Mouse (Mus musculus) gastrocnemius, postnatal 10 days (tissue): Measurements from ENCODE around the gene Amd1. TPM values are rescaled to one million over a fixed set of nuclear protein-coding genes. Genes with fewer than 3 reads are reported as not detected.
A peak's percentile ranks its signal among the peaks of the same experiment; 100 is the strongest.

Experiments used
- DNase-seq: peaks from one replicate; pipeline ENCODE4 v3.0.0; 2021; ENCODE audit warnings: mixed read lengths
- total RNA-seq, 2 experiments: library from RNA; stranded (reverse); gene quantifications; 2 replicates each; pipeline ENCODE4 v1.2.3; 2021

The Amd1 gene
- total RNA-seq, 2 experiments from 2014 or later = 16.7 to 21.3 TPM

- DNase-seq = peak; percentile 49
Measured at GRCm38 (mm10) chr10:40301181-40302075, 558 bp downstream of the Amd1 start.

- DNase-seq = peak; percentile 78
Measured at GRCm38 (mm10) chr10:40300648-40301171, 1.3 kb downstream of the Amd1 start.

- no peak for DNase-seq
Measured at GRCm38 (mm10) chr10:40292640-40293039, 9.3 kb downstream of the Amd1 start.

- DNase-seq = no peak
Measured at GRCm38 (mm10) chr10:40286767-40287166, 15.2 kb downstream of the Amd1 start.

- no peak for DNase-seq
Measured at GRCm38 (mm10) chr10:40285571-40285970, 16.4 kb downstream of the Amd1 start.

- no peak for DNase-seq
Measured at GRCm38 (mm10) chr10:40284997-40285396, 17.0 kb downstream of the Amd1 start.

- no peak for DNase-seq
Measured at GRCm38 (mm10) chr10:40284179-40284831, 17.7 kb downstream of the Amd1 start.

- DNase-seq = no peak
Measured at GRCm38 (mm10) chr10:40283636-40284035, 18.4 kb downstream of the Amd1 start.

GRCm38 (mm10) chr10:40281565-40281964 is 20.4 kb downstream of the Amd1 start:
- no peak for DNase-seq

- no peak for DNase-seq
Measured at GRCm38 (mm10) chr10:40278317-40278716, 23.7 kb downstream of the Amd1 start.

- DNase-seq = no peak
Measured at GRCm38 (mm10) chr10:40275991-40276390, 26.0 kb downstream of the Amd1 start.

GRCm38 (mm10) chr10:40273938-40274337 is 28.0 kb downstream of the Amd1 start:
- DNase-seq = no peak

GRCm38 (mm10) chr10:40271216-40271615 is 30.8 kb downstream of the Amd1 start:
- no peak for DNase-seq

GRCm38 (mm10) chr10:40264920-40265319 is 37.1 kb downstream of the Amd1 start:
- DNase-seq = no peak

GRCm38 (mm10) chr10:40263691-40264090 is 38.3 kb downstream of the Amd1 start:
- no peak for DNase-seq

GRCm38 (mm10) chr10:40262200-40262599 is 39.8 kb downstream of the Amd1 start:
- no peak for DNase-seq

- DNase-seq = no peak
Measured at GRCm38 (mm10) chr10:40260305-40260704, 41.7 kb downstream of the Amd1 start.

- DNase-seq = no peak
Measured at GRCm38 (mm10) chr10:40259542-40259941, 42.4 kb downstream of the Amd1 start.

- DNase-seq = no peak
Measured at GRCm38 (mm10) chr10:40258976-40259375, 43.0 kb downstream of the Amd1 start.

- DNase-seq = peak; percentile 52
Measured at GRCm38 (mm10) chr10:40258401-40258966, 43.5 kb downstream of the Amd1 start.

GRCm38 (mm10) chr10:40257414-40258255 is 44.4 kb downstream of the Amd1 start, which contains the start of gene Gtf3c6:
TSS of gene Gtf3c6 (minus strand) at chr10:40258108.
- peak; percentile 96 for DNase-seq

GRCm38 (mm10) chr10:40256716-40257115 is 45.3 kb downstream of the Amd1 start:
- DNase-seq = peak; percentile 23
